Mouse (Mus musculus): ENCODE measurements around the gene Cby3.
"Not testable (repeated sequence)": the region's sequence is repeated elsewhere in the genome, so short reads cannot be mapped to it uniquely, and the experiment has no call there.

The Cby3 gene

DNA sequence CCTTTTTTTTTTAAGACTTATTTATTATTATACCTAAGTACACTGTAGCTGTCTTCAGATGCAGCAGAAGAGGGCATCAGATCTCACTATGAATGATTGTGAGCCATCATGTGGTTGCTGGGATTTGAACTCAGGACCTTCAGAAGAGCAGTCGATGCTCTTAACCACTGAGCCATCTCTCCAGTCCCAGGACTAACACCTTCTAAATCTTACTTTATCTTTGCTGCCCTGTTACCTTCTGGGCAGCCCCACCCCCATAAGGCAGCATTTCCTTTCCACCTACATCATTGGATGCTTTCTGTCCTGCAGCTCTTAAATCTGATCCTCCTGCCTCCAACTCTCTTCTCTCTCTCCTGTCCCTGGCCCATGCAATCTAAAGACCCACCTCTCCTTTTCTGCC, 7.0 kb downstream of the Cby3 start:
- DNase-seq (ENCODE audit: low read depth, low spot score): not testable (repeated sequence)

DNA sequence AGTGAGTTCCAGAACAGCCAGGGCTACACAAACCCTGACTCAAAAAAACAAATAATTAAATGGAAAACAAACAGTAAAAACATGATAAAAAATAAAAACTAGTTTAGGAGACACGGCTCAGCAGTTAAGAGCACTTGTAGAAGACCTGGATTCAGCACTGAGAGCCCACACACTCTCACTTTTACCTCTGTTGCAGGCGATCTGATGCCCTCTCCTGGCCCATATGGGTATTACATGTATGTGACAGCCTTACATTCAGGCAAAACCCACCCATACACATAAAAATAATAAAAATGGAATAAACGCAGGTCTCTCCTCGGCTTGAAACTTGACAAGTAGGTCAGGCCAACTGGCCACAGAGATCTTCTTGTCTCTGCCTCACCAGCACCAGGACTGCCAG, 10.3 kb downstream of the Cby3 start:
- DNase-seq (ENCODE audit: low read depth, low spot score): peak; percentile 81

DNA sequence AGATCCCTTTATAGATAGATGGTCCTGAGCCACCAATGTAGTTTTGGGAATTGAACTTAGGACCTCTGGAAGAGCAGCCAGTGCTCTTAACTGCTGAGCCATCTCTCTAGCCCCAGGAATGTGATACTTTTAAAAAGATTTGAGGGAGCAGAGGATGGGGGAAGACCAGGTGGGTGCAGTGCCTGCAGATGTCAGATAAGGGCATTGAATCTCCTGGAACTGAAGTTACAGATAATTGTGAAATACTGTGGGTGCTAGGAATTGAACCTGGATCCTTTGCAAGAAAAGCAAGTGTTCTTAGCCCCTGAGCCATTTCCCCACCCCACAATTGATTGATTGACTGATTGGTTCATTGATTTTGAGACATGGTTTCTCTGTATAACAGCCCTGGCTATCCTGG, 11.1 kb downstream of the Cby3 start:
- DNase-seq (ENCODE audit: low read depth, low spot score): no peak

DNA sequence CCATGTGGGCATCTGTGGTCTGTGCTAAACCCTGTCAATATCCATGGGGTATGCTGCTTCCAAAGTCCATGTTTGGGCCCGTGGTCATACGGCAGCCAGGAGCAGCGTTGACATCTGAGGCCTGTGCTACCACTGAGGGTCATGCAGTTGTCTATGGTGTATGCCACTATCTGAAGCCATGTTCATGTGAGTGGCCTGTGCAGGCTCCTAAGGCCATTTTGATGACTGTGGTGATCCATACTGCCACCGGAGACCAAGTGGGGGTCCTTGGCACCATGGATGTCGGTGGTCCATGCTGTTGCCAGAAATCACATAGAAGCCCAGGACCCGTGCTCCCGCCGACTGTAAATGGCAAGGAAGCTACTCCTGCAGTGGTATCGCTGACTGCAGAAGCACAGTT, 13.3 kb downstream of the Cby3 start:
- DNase-seq (ENCODE audit: low read depth, low spot score): no peak

GRCm38 (mm10) chr11:50369360-50369911, 15.2 kb downstream of the Cby3 start:
- peak; percentile 38 for DNase-seq (ENCODE audit: low read depth, low spot score)

DNA sequence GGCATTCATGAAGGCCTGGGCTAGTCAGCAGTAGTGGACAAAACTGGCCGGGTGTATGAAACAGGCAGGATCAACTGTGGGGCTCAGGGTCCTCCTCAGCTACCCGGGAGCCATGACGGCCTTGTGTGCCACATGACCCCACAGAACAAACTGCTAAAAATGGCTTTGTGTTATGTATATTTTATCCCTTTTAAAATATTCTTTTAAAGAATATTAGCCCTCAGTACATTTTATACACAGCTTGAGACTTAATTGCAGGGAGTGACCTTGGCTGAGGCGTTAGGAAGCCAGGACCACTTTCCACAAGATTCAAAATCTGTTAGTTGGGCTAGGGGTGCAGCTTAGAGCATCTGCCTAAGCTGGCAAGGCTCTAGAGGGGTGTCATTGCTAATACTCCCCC, 16.7 kb downstream of the Cby3 start:
- no peak for DNase-seq (ENCODE audit: low read depth, low spot score)

GRCm38 (mm10) chr11:50371399-50371841, 17.2 kb downstream of the Cby3 start:
- peak; percentile 80 for DNase-seq (ENCODE audit: low read depth, low spot score)

- no peak for DNase-seq (ENCODE audit: low read depth, low spot score)
Observed at GRCm38 (mm10) chr11:50371911-50372310, 17.6 kb downstream of the Cby3 start.

- no peak for DNase-seq (ENCODE audit: low read depth, low spot score)
Observed at GRCm38 (mm10) chr11:50373086-50373485, 18.8 kb downstream of the Cby3 start.

GRCm38 (mm10) chr11:50373621-50374020, 19.4 kb downstream of the Cby3 start:
- no peak for DNase-seq (ENCODE audit: low read depth, low spot score)

- no peak for DNase-seq (ENCODE audit: low read depth, low spot score)
Observed at GRCm38 (mm10) chr11:50374286-50375015, 20.2 kb downstream of the Cby3 start.

- no peak for DNase-seq (ENCODE audit: low read depth, low spot score)
Observed at GRCm38 (mm10) chr11:50375421-50375820, 21.2 kb downstream of the Cby3 start.

DNA sequence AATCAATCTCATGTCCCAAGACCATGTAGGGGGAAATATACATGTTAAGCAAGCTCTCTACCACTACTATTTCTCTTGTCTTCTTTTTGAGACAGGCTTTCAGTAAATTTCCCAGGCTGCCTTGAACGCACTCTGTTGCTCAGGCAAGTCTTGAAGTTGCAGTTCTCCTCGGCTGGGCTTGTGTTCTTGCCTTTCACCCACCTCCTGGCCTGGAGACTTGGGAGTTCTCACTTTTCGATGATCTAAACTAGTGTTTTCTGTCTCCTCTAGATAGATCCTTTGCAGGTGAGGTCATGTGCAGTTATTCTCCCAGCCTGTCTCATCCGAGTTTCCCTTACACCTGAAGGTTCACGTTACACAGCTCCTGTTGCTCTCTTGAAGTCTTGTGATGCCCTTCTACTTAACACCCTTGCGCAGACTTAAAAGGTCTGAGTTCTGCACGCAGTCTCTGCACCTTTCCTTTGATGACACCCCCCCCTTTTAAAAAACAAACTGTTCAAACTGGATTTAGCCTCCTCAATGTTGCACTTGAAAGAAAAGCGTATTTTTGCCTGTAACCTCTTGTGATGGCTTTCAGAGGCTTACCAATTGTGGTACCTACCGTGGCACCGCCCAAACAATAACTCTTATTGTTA, 22.0 kb downstream of the Cby3 start:
- no peak for DNase-seq (ENCODE audit: low read depth, low spot score)

- peak; percentile 98 for DNase-seq (ENCODE audit: low read depth, low spot score)
Observed at GRCm38 (mm10) chr11:50376911-50377891, 22.9 kb downstream of the Cby3 start, which contains the start of gene Hnrnph1. Hnrnph1 (plus strand) TSS chr11:50376990.

- peak; percentile 88 for DNase-seq (ENCODE audit: low read depth, low spot score)
Observed at GRCm38 (mm10) chr11:50377892-50378684, 23.8 kb downstream of the Cby3 start.

DNA sequence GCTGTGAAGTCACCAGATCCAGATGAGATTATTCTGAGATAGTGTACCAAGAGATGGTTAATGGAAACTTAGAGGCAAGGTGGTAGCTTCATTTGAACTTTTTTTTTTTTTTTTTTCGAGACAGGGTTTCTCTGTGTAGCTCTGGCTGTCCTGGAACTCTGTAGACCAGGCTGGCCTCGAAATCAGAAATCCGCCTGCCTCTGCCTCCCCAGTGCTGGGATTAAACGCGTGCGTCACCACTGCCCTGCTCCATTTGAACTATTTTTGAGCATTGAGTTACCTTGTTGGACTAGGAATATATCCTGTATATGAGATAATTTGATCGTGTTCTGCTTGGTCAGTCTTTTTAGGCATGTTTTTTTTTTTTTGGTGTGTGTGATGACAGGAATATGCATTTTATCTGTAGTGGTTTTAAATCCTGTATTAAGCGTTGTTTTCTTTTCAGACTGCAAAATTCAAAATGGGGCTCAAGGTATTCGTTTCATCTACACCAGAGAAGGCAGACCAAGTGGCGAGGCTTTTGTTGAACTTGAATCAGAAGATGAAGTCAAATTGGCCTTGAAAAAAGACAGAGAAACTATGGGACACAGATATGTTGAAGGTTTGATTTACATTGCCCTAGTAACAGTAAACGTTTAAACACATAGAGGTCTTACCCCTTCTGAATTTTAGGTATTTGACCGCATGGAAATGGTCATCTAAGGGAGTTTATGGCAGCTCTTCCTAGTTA, 24.9 kb downstream of the Cby3 start:
- DNase-seq (ENCODE audit: low read depth, low spot score): no peak

DNA sequence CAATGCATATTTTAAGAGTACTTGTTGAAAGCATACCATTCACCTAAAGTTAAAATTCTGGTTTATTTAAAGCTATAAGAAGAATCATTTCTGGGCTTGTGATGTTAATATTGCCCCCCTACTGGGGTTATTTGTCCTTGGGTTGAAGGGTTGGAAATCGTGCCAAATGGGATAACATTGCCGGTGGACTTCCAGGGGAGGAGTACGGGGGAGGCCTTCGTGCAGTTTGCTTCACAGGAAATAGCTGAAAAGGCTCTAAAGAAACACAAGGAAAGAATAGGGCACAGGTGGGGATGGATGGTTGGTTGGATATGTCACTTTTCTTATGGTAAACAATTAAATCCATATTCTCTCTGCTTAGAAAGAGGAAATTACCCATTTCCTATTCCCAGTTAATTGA, 27.0 kb downstream of the Cby3 start:
- DNase-seq (ENCODE audit: low read depth, low spot score): no peak

- peak; percentile 28 for DNase-seq (ENCODE audit: low read depth, low spot score)
Observed at GRCm38 (mm10) chr11:50387167-50387679, 33.0 kb downstream of the Cby3 start.

GRCm38 (mm10) chr11:50387697-50388096, 33.4 kb downstream of the Cby3 start:
- no peak for DNase-seq (ENCODE audit: low read depth, low spot score)

Measured in ZHBTc4 (cell line).